Mouse (Mus musculus): ENCODE results near the gene Spopl. TPM values are rescaled to one million over a fixed set of nuclear protein-coding genes. Genes with fewer than 3 reads are reported as not detected.
"Not testable (repeated sequence)": the region's sequence is repeated elsewhere in the genome, so short reads cannot be mapped to it uniquely, and the experiment has no call there.

Spopl gene
- polyA plus RNA-seq (2012; ENCODE audit: insufficient read depth, insufficient read length, missing spikeins) = 21.1 and 26.4 TPM in 2 replicates

DNA sequence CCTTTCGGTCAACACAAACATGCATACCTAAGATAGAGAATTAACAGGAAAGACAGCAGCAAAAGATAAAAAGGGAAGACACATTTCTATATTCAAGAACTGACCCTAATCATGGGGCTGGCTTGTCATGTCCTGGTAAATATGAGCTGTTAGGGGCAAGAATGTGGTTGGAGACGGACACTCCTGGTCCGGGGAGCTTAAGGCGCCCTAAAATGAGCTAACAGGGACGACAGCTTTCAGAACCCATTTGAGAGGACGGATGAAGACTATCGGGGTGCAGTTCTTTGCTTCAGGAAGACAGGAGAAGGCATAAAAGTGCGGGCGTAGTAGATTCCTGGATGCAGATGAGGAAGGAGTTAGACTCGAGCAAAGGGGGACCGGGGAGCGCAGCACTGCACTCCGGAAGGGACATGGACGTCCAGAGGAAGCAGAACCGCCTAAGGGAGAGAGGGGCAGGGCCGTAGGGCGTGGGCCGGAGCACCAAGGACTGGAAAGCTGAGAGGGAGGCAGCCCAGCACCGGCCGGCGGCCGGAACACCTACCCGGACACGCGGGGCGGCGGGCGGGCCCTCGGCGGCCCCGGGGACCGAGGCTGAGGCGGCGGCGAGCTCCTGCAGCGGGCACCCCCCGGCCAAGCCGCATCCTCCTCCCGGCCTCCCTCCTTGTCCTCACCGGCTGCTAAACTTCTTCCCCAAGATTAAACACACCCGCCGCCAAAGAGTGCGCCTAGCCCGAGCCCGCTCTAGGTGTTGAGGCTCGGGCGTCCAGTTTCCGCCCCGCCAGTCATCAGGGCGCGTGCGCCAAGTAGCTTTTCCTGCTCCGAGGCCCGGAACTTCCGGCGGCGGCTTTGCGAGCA, at the start of gene Spopl:
Spopl (minus strand) TSS at position 805 of the 855 bp plus-strand sequence.
- peak within 1 kb of the TSS; percentile 84 for H3K4me3 ChIP-seq (ENCODE audit: insufficient read depth, low read length)
- peak within 1 kb of the TSS; percentile 76 for H3K27ac ChIP-seq (ENCODE audit: insufficient read depth, low read depth, low read length)
- 0 out of 2 replicates have a peak, but pooled peaks cover 3% of the 10 kb centered on the region for H3K4me1 ChIP-seq (ENCODE audit: control insufficient read depth, insufficient read depth, low read length)
- TF ChIP-seq CTCF (IDR thresholded peaks at IDR 0.05; ENCODE audit: low read depth, low read length) = no peak
- TF ChIP-seq POLR2A (IDR thresholded peaks at IDR 0.05; ENCODE audit: borderline replicate concordance, low read depth, low read length) = no peak

DNA sequence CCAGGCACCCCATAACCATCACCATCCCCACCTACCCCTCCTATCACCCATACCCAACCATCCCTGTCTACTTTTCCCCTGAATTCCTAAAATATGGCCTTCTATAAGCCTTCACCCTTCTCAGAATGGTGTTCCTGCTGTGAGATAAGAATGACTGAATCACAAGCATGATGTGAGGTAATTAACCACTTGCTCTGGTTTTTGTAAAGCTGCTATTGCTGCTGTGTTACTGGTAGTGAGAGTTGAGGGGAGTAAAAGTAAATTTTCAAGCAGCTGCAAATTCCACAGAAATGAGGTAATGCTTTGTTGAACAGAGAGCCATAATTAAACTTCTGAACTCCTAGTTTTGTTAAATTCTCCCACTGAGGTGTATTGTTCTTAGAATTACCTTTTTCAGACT, 48.2 kb upstream of the Spopl start:
- H3K4me1 ChIP-seq (ENCODE audit: control insufficient read depth, insufficient read depth, low read length) = no peaks in the 10 kb centered on the region
- no peak overlapping the region for H3K4me3 ChIP-seq (ENCODE audit: insufficient read depth, low read length)
- TF ChIP-seq CTCF (IDR thresholded peaks at IDR 0.05; ENCODE audit: low read depth, low read length) (no peak), POLR2A (IDR thresholded peaks at IDR 0.05; ENCODE audit: borderline replicate concordance, low read depth, low read length) (no peak)
- no peak overlapping the region for H3K27ac ChIP-seq (ENCODE audit: insufficient read depth, low read depth, low read length)

- Histone ChIP-seq H3K27ac (ENCODE audit: insufficient read depth, low read depth, low read length) (no peak overlapping the region), H3K4me1 (ENCODE audit: control insufficient read depth, insufficient read depth, low read length) (no peaks in the 10 kb centered on the region), H3K4me3 (ENCODE audit: insufficient read depth, low read length) (no peak overlapping the region)
- TF ChIP-seq CTCF (IDR thresholded peaks at IDR 0.05; ENCODE audit: low read depth, low read length) = no peak
- TF ChIP-seq POLR2A (IDR thresholded peaks at IDR 0.05; ENCODE audit: borderline replicate concordance, low read depth, low read length) = no peak
These were observed 46.1 kb upstream of the Spopl start for GRCm38 (mm10) chr2:23617989-23618388.

- no peaks in the 10 kb centered on the region for H3K4me1 ChIP-seq (ENCODE audit: control insufficient read depth, insufficient read depth, low read length)
- H3K4me3 ChIP-seq (ENCODE audit: insufficient read depth, low read length) = no peak overlapping the region
- TF ChIP-seq POLR2A (IDR thresholded peaks at IDR 0.05; ENCODE audit: borderline replicate concordance, low read depth, low read length) (no peak), CTCF (IDR thresholded peaks at IDR 0.05; ENCODE audit: low read depth, low read length) (no peak)
- H3K27ac ChIP-seq (ENCODE audit: insufficient read depth, low read depth, low read length) = no peak overlapping the region
These were observed 33.5 kb upstream of the Spopl start for GRCm38 (mm10) chr2:23605391-23605790.

DNA sequence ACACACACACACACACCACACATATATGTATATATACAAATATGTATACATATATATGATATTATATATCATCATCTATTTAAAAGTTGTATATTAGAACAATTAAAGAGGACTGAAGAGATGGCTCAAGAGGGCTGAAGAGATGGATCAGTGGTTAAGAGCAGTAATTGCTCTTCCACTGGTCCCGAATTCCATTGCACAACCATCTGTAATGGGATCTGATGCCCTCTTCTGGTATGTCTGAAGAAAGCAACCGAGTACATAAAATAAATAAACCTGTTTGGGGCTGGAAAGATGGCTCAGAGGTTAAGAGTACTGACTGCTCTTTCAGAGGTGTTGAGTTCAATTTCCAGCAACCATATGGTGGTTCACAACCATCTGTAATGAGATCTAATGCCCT, 16.9 kb upstream of the Spopl start:
- TF ChIP-seq CTCF (IDR thresholded peaks at IDR 0.05; ENCODE audit: low read depth, low read length) (no peak), POLR2A (IDR thresholded peaks at IDR 0.05; ENCODE audit: borderline replicate concordance, low read depth, low read length) (no peak)
- no peak overlapping the region for H3K4me3 ChIP-seq (ENCODE audit: insufficient read depth, low read length)
- H3K27ac ChIP-seq (ENCODE audit: insufficient read depth, low read depth, low read length) = no peak overlapping the region
- H3K4me1 ChIP-seq (ENCODE audit: control insufficient read depth, insufficient read depth, low read length) = no peaks in the 10 kb centered on the region

DNA sequence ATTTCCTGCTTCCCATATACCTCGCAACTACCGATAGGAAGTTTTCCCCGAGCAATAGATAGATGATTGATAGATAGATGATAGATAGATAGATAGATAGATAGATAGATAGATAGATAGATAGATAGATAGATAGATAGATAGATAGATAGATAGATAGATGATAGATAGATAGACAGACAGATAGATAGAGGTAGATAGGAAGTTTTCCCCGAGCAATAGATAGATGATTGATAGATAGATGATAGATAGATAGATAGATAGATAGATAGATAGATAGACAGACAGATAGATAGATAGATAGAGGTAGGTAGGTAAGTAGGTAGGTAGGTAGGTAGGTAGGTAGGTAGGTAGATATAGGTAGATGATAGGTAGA, 239 bp upstream of the Spopl start:
- not testable (repeated sequence) for H3K27ac ChIP-seq (ENCODE audit: insufficient read depth, low read depth, low read length); H3K4me1 ChIP-seq (ENCODE audit: control insufficient read depth, insufficient read depth, low read length)
- peak overlapping the region; percentile 84; the same call in 1 of the 2 replicates for H3K4me3 ChIP-seq (ENCODE audit: insufficient read depth, low read length)

DNA sequence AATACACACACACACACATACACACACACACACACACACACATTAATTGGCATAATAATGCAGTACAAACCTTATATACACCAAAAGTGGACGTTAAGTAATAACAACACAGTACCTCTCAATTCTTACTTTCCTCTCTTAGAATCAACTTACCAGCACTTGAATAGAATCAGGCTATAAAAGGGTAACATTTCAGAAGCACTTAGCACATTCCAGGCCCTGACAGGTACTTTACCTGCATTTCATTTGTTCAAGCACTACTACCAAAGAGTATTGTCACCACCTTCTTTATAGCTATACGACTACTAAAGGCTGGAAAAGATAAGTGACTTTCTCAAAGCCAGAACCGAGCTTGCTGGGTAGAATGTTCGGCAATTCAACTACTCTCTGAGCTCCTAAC, 1.3 kb downstream of the Spopl start:
- Histone ChIP-seq H3K4me1 (ENCODE audit: control insufficient read depth, insufficient read depth, low read length) (0 out of 2 replicates have a peak, but pooled peaks cover 3% of the 10 kb centered on the region), H3K27ac (ENCODE audit: insufficient read depth, low read depth, low read length) (no peak overlapping the region), H3K4me3 (ENCODE audit: insufficient read depth, low read length) (peak overlapping the region; percentile 84)
- no peak for TF ChIP-seq POLR2A (IDR thresholded peaks at IDR 0.05; ENCODE audit: borderline replicate concordance, low read depth, low read length)
- TF ChIP-seq CTCF (IDR thresholded peaks at IDR 0.05; ENCODE audit: low read depth, low read length) = no peak

GRCm38 (mm10) chr2:23568775-23569174, 3.1 kb downstream of the Spopl start:
- TF ChIP-seq POLR2A (IDR thresholded peaks at IDR 0.05; ENCODE audit: borderline replicate concordance, low read depth, low read length) (no peak), CTCF (IDR thresholded peaks at IDR 0.05; ENCODE audit: low read depth, low read length) (no peak)
- no peak overlapping the region for H3K27ac ChIP-seq (ENCODE audit: insufficient read depth, low read depth, low read length)
- H3K4me3 ChIP-seq (ENCODE audit: insufficient read depth, low read length) = no peak overlapping the region
- 0 out of 2 replicates have a peak, but pooled peaks cover 3% of the 10 kb centered on the region for H3K4me1 ChIP-seq (ENCODE audit: control insufficient read depth, insufficient read depth, low read length)

DNA sequence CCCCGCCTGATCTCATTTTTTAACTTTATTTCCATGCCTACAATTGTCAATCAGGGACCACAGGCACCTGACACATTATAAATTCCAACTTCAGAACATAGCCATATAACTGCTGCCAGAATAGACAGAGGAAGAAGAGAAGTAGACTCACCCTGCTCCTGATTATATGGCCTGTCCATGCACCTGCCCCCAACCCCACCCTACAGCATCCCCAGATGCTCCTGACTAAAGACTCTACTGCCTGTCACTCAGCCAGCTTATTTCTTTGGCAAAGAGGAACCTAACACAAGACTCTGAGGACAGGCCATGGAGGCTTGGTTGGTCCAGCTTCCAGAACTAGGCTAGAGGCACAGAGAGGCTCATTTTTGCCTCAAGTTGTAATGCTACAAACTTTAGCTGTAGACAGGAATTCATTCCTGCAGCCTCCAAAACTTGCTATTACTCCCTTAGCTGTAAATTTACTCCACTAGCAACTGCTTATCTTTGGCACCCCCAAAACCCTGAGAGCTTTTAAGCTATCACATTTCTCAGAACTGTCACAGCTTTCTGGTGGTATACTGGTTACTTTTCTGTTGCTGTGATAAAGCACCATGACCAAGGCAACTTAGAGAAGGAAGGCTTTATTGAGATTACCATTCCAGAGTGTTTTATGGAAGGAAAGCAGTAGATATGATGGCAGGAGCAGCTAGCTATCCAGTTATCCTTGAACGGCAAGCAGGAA, 6.7 kb downstream of the Spopl start:
- Histone ChIP-seq H3K4me1 (ENCODE audit: control insufficient read depth, insufficient read depth, low read length) (0 out of 2 replicates have a peak, but pooled peaks cover 3% of the 10 kb centered on the region), H3K27ac (ENCODE audit: insufficient read depth, low read depth, low read length) (no peak overlapping the region), H3K4me3 (ENCODE audit: insufficient read depth, low read length) (no peak overlapping the region)
- TF ChIP-seq POLR2A (IDR thresholded peaks at IDR 0.05; ENCODE audit: borderline replicate concordance, low read depth, low read length) = no peak
- TF ChIP-seq CTCF (IDR thresholded peaks at IDR 0.05; ENCODE audit: low read depth, low read length) = no peak

- Histone ChIP-seq H3K27ac (ENCODE audit: insufficient read depth, low read depth, low read length) (no peak overlapping the region), H3K4me1 (ENCODE audit: control insufficient read depth, insufficient read depth, low read length) (no peaks in the 10 kb centered on the region), H3K4me3 (ENCODE audit: insufficient read depth, low read length) (no peak overlapping the region)
- no peak for TF ChIP-seq CTCF (IDR thresholded peaks at IDR 0.05; ENCODE audit: low read depth, low read length)
- TF ChIP-seq POLR2A (IDR thresholded peaks at IDR 0.05; ENCODE audit: borderline replicate concordance, low read depth, low read length) = no peak
These were observed 9.0 kb downstream of the Spopl start for GRCm38 (mm10) chr2:23562898-23563297.

Data from bone marrow macrophage, adult 2 months (primary cell).